Mouse (Mus musculus): ENCODE measurements around the gene Ankrd35.

- TF ChIP-seq POLR2A (IDR thresholded peaks at IDR 0.05; ENCODE audit: low read depth, low read length): no peak
- TF ChIP-seq CTCF (IDR thresholded peaks at IDR 0.05; ENCODE audit: extremely low read depth, insufficient read length, insufficient replicate concordance, low read depth, low read length): no peak
Observed at GRCm38 (mm10) chr3:96708684-96709064, 38.7 kb downstream of the Ankrd35 start.

Measured in small intestine, adult 2 months (tissue).